In genomic region chr17:33523431-33523917, GRCm38 (mm10) we compare ENCODE assay signal across 7 mouse cellular contexts. TPM values are rescaled to one million over a fixed set of nuclear protein-coding genes. Genes with fewer than 3 reads are reported as not detected.
A peak's percentile ranks its signal among the peaks of the same experiment; 100 is the strongest.
DNase-seq lines count a peak whose midpoint lies in the region; ATAC-seq lines count a peak whose summit lies in the region.

No protein-coding gene starts in this region.

- H3K9me3 ChIP-seq in lung, embryonic 15.5 days, result no peaks in the 10 kb centered on the region
- H3K9me3 ChIP-seq in heart, embryonic 14.5 days (ENCODE audit: control insufficient read depth, low read length), result no peaks in the 10 kb centered on the region
- no peaks in the 10 kb centered on the region for H3K9me3 ChIP-seq in liver, embryonic 12.5 days (replicated peaks)
- no peaks in the 10 kb centered on the region for H3K9me3 ChIP-seq in stomach, embryonic 15.5 days

- no peak for DNase-seq in lung, postnatal 10 days
- DNase-seq in adrenal gland, postnatal 25 days, result peak; percentile 28
- no peak for DNase-seq in left cerebral cortex, adult 18-20 months (ENCODE audit: low spot score in 2 of 2)

- no peaks in the 10 kb centered on the region for H3K27me3 ChIP-seq in lung, embryonic 15.5 days
- H3K27me3 ChIP-seq in heart, embryonic 14.5 days (ENCODE audit: control insufficient read depth, insufficient read depth, low read length), result no peaks in the 10 kb centered on the region
- H3K27me3 ChIP-seq in liver, embryonic 12.5 days (replicated peaks), result peaks cover 4% of the 10 kb centered on the region; the same call in 1 of the 2 replicates
- H3K27me3 ChIP-seq in stomach, embryonic 15.5 days (replicated peaks), result no peaks in the 10 kb centered on the region

- H3K4me1 ChIP-seq in lung, embryonic 15.5 days, result peaks cover 40% of the 10 kb centered on the region
- peaks cover 4 to 11% of the 10 kb centered on the region in 2 experiments; a peak in 2 of 4 replicates for H3K4me1 ChIP-seq in heart, embryonic 14.5 days (ENCODE audit: control insufficient read depth in 2 of 2, insufficient read depth in 2 of 2, low read length in 2 of 2)
- H3K4me1 ChIP-seq in liver, embryonic 12.5 days, result peaks cover 29% of the 10 kb centered on the region
- H3K4me1 ChIP-seq in stomach, embryonic 15.5 days, result peaks cover 19% of the 10 kb centered on the region

- 5% methylated on average over 12 of the region's 13 CpGs for WGBS in lung, embryonic 15.5 days
- WGBS in heart, embryonic 14.5 days, result 15% methylated on average over 12 of the region's 13 CpGs
- 14% methylated on average over 12 of the region's 13 CpGs for WGBS in liver, embryonic 12.5 days (ENCODE audit: insufficient replicate concordance)
- WGBS in stomach, embryonic 15.5 days, result 4% methylated on average over 13 of the region's 13 CpGs

- H3K4me2 ChIP-seq in lung, embryonic 15.5 days, result peak overlapping the region; percentile 83
- H3K4me2 ChIP-seq in heart, embryonic 14.5 days (ENCODE audit: low read length), result peak overlapping the region; percentile 75
- peak overlapping the region; percentile 78 for H3K4me2 ChIP-seq in liver, embryonic 12.5 days
- peak overlapping the region; percentile 59 for H3K4me2 ChIP-seq in stomach, embryonic 15.5 days

- H3K9ac ChIP-seq in lung, embryonic 15.5 days, result peak overlapping the region; percentile 68
- peak overlapping the region; percentile 83 for H3K9ac ChIP-seq in heart, embryonic 14.5 days (ENCODE audit: low read length)
- H3K9ac ChIP-seq in liver, embryonic 12.5 days, result peak overlapping the region; percentile 61
- no peak overlapping the region for H3K9ac ChIP-seq in stomach, embryonic 15.5 days

- peaks cover 5% of the 10 kb centered on the region for H3K36me3 ChIP-seq in lung, embryonic 15.5 days
- no peaks in the 10 kb centered on the region for H3K36me3 ChIP-seq in heart, embryonic 14.5 days (ENCODE audit: control insufficient read depth, insufficient read depth, low read length)
- peaks cover 4% of the 10 kb centered on the region for H3K36me3 ChIP-seq in liver, embryonic 12.5 days
- no peaks in the 10 kb centered on the region for H3K36me3 ChIP-seq in stomach, embryonic 15.5 days

- H3K27ac ChIP-seq in lung, embryonic 15.5 days, result peak overlapping the region; percentile 95
- peak overlapping the region; percentile 8 to 73; a peak in 2 of 4 replicates for H3K27ac ChIP-seq in heart, embryonic 14.5 days (replicated peaks in 1 of 2; ENCODE audit: control insufficient read depth in 1 of 2, insufficient read depth in 1 of 2, low read depth in 2 of 2, low read length in 2 of 2)
- H3K27ac ChIP-seq in liver, embryonic 12.5 days, result no peak overlapping the region
- H3K27ac ChIP-seq in stomach, embryonic 15.5 days, result peak overlapping the region; percentile 82

- H3K4me3 ChIP-seq in lung, embryonic 15.5 days, result peak overlapping the region; percentile 81
- H3K4me3 ChIP-seq in heart, embryonic 14.5 days (ENCODE audit: control insufficient read depth in 1 of 2, insufficient read depth in 1 of 2, low read depth in 1 of 2, low read length in 2 of 2), result peak overlapping the region; percentile 58 to 68
- H3K4me3 ChIP-seq in liver, embryonic 12.5 days, result peak overlapping the region; percentile 57
- H3K4me3 ChIP-seq in stomach, embryonic 15.5 days (replicated peaks), result peak overlapping the region; percentile 58

- ATAC-seq in lung, embryonic 15.5 days (ENCODE audit: borderline replicate concordance, extremely low read depth, low FRiP score, low TSS enrichment), result peak; percentile 71
- ATAC-seq in heart, embryonic 14.5 days (ENCODE audit: insufficient number of reproducible peaks, insufficient read depth, low FRiP score, low read depth), result 0 out of 2 replicates have a peak, but pooled peaks have one; percentile 35
- 0 out of 2 replicates have a peak, but pooled peaks have one; percentile 11 for ATAC-seq in liver, embryonic 12.5 days
- peak; percentile 41; the same call in 1 of the 2 replicates for ATAC-seq in stomach, embryonic 15.5 days (ENCODE audit: insufficient read depth, low FRiP score, low read depth)

RNA-seq across cellular contexts. Expression of gene Adamts10, which starts 0.5 kb away (rescaled TPM):
- polyA plus RNA-seq in lung, embryonic 15.5 days (2015; fragmentation: Nextera tagmentation; extraction: Ambion mirVana), result 119 and 142 TPM in 2 replicates
- 46.2 and 54.1 TPM in 2 replicates for total RNA-seq in adrenal gland, postnatal 25 days (2021)
- polyA plus RNA-seq in heart, embryonic 14.5 days (2014; fragmentation: Nextera tagmentation; extraction: Ambion mirVana), result 28.9 and 32.7 TPM in 2 replicates
- polyA plus RNA-seq in liver, embryonic 12.5 days (2016; fragmentation: Nextera tagmentation; extraction: Ambion mirVana), result 12.3 and 13.7 TPM in 2 replicates
- 50.8 and 55.6 TPM in 2 replicates for polyA plus RNA-seq in stomach, embryonic 15.5 days (2015; fragmentation: Nextera tagmentation; extraction: Ambion mirVana)
- total RNA-seq in left cerebral cortex, adult 18-20 months (2021), result 10 to 100 TPM; 23.0 to 27.4 TPM

RNA-seq across cellular contexts. Expression of gene Myo1f, which starts 32.0 kb away (rescaled TPM):
- polyA plus RNA-seq in lung, embryonic 15.5 days (2015; fragmentation: Nextera tagmentation; extraction: Ambion mirVana), result 4.6 and 5.2 TPM in 2 replicates
- total RNA-seq in adrenal gland, postnatal 25 days (2021), result 1.7 and 3.8 TPM in 2 replicates
- 2.1 and 4.0 TPM in 2 replicates for polyA plus RNA-seq in heart, embryonic 14.5 days (2014; fragmentation: Nextera tagmentation; extraction: Ambion mirVana)
- polyA plus RNA-seq in liver, embryonic 12.5 days (2016; fragmentation: Nextera tagmentation; extraction: Ambion mirVana), result 7.4 and 8.5 TPM in 2 replicates
- 6.4 and 6.6 TPM in 2 replicates for polyA plus RNA-seq in stomach, embryonic 15.5 days (2015; fragmentation: Nextera tagmentation; extraction: Ambion mirVana)
- total RNA-seq in left cerebral cortex, adult 18-20 months (2021), result 1 to 10 TPM; 1.3 to 4.2 TPM

Comparison
In these comparisons a context has a peak if more than half of its experiments do, and no peak if none do; other contexts are left out.
1. ATAC-seq: peak in every context shown above with its lines; median percentile 71 in lung, embryonic 15.5 days; 41 in stomach, embryonic 15.5 days; 35 in heart, embryonic 14.5 days; 11 in liver, embryonic 12.5 days.